Mouse (Mus musculus) CH12.LX (cell line): ENCODE results near the gene Arf6.

ENCODE experiments used
- CHD2 ChIP-seq: IDR thresholded peaks from 2 replicates; pipeline ENCODE4 v1.6.1; 2011; ENCODE audit warnings: low read length, improper control_type of control experiment
- EP300 ChIP-seq: IDR thresholded peaks from 2 replicates; pipeline ENCODE4 v1.6.1; 2011; ENCODE audit warnings: low read length, improper control_type of control experiment
- MAFK ChIP-seq: IDR thresholded peaks from 2 replicates; pipeline ENCODE4 v1.6.1; 2011; ENCODE audit warnings: low read length, improper control_type of control experiment; ENCODE audit not compliant: insufficient replicate concordance
- POLR2A ChIP-seq: IDR thresholded peaks from 2 replicates; pipeline ENCODE4 v1.6.1; 2011; ENCODE audit warnings: low read depth, mild to moderate bottlenecking, improper control_type of control experiment, low read length
- SMC3 ChIP-seq: IDR thresholded peaks from 2 replicates; pipeline ENCODE4 v1.6.1; 2011; ENCODE audit warnings: low read depth, low read length, improper control_type of control experiment
- TBP ChIP-seq: conservative IDR thresholded peaks from 2 replicates; pipeline ENCODE4 v1.6.1; 2011; ENCODE audit warnings: low read depth, low read length, improper control_type of control experiment
- TCF12 ChIP-seq: IDR thresholded peaks from 2 replicates; pipeline ENCODE4 v1.6.1; 2014; ENCODE audit warnings: low read depth, mild to moderate bottlenecking, inconsistent platforms, low read length, improper control_type of control experiment
- ZKSCAN1 ChIP-seq: IDR thresholded peaks from 2 replicates; pipeline ENCODE4 v1.6.1; 2012; ENCODE audit warnings: low read depth, inconsistent platforms, low read length, improper control_type of control experiment, borderline replicate concordance

DNA sequence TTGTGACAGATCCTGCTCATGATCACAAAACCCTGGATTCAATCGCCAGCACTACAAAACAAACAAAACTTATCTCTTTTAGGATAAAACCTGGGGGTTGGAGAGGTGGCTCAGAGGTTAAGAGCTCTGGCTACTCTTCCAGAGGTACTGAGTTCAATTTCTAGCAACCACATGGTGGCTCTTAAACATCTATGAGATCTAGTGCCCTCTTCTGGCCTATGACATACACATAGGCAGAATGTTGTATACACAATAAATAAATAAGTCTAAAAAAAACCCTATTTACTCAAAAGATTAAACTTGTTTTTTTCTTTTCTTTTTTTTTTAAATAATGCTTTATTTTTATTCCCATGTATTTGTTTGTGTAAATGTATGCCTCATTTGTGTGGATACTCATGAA lies 20.3 kb upstream of the Arf6 start:
- TF ChIP-seq ZKSCAN1 (no peak), POLR2A (no peak), EP300 (no peak), MAFK (no peak), TBP (no peak), CHD2 (no peak), TCF12 (no peak), SMC3 (peak; percentile 39)
